Mouse (Mus musculus): ENCODE results near the gene Slc13a4. TPM values are rescaled to one million over a fixed set of nuclear protein-coding genes. Genes with fewer than 3 reads are reported as not detected.

The Slc13a4 gene
- 0.19 and 0.29 TPM in 2 replicates for polyA plus RNA-seq (2014; fragmentation: Nextera tagmentation; extraction: Ambion mirVana)

GRCm38 (mm10) chr6:35308037-35308436 lies at the start of gene Slc13a4:
TSS of gene Slc13a4 (minus strand) at chr6:35308131.
- no peaks in the 10 kb centered on the region for H3K36me3 ChIP-seq (ENCODE audit: control insufficient read depth, insufficient read depth, low read length)
- no peaks in the 10 kb centered on the region for H3K9me3 ChIP-seq (ENCODE audit: control insufficient read depth, low read length)
- H3K4me1 ChIP-seq (ENCODE audit: control insufficient read depth, insufficient read depth, low read length) = no peaks in the 10 kb centered on the region
- H3K4me2 ChIP-seq = no peak within 1 kb of the TSS
- DNase-seq (ENCODE audit: low spot score, missing footprints) (no peak), ATAC-seq (ENCODE audit: low FRiP score) (no peak)
- no peaks in the 10 kb centered on the region for H3K27me3 ChIP-seq (ENCODE audit: control insufficient read depth, insufficient read depth, low read length)
- no peak within 1 kb of the TSS for H3K27ac ChIP-seq (ENCODE audit: low read depth, low read length)
- no peak within 1 kb of the TSS for H3K4me3 ChIP-seq (ENCODE audit: low read depth, low read length)
- H3K9ac ChIP-seq (ENCODE audit: low read length) = no peak within 1 kb of the TSS
- WGBS = 21% methylated on average over 7 of the region's 7 CpGs

- H3K4me3 ChIP-seq (ENCODE audit: low read depth, low read length) = no peak overlapping the region
- no peaks in the 10 kb centered on the region for H3K9me3 ChIP-seq (ENCODE audit: control insufficient read depth, low read length)
- no peak overlapping the region for H3K9ac ChIP-seq (ENCODE audit: low read length)
- no peaks in the 10 kb centered on the region for H3K36me3 ChIP-seq (ENCODE audit: control insufficient read depth, insufficient read depth, low read length)
- H3K4me2 ChIP-seq = no peak overlapping the region
- H3K4me1 ChIP-seq (ENCODE audit: control insufficient read depth, insufficient read depth, low read length) = peaks cover 11% of the 10 kb centered on the region
- no peak overlapping the region for H3K27ac ChIP-seq (ENCODE audit: low read depth, low read length)
- no peak for DNase-seq (ENCODE audit: low spot score, missing footprints)
- no peak for ATAC-seq (ENCODE audit: low FRiP score)
- WGBS = 90% methylated on average over 3 of the region's 3 CpGs
- H3K27me3 ChIP-seq (ENCODE audit: control insufficient read depth, insufficient read depth, low read length) = no peaks in the 10 kb centered on the region
Observed at GRCm38 (mm10) chr6:35355320-35355719, 47.4 kb upstream of the Slc13a4 start.

DNA sequence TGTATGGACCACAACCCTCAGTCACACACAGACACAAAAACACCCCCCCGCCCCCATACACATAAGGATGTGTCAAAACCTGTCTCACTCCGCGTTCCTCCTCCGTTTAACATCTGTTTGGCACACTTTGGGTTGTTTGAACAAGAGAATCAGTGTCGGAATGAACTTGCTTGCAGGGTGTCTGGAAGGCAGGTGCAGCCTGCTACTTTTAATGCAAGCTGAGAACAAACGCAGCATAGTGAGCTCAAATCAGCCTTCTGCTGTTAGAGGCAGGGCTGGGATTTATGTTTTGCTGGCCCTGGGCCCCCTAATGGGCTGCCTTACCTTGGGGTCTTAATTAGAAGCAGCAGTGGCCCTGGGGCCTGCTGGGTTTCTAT lies 46.7 kb upstream of the Slc13a4 start:
- Histone ChIP-seq H3K9ac (ENCODE audit: low read length) (no peak overlapping the region), H3K4me1 (ENCODE audit: control insufficient read depth, insufficient read depth, low read length) (peaks cover 11% of the 10 kb centered on the region), H3K27me3 (ENCODE audit: control insufficient read depth, insufficient read depth, low read length) (no peaks in the 10 kb centered on the region), H3K9me3 (ENCODE audit: control insufficient read depth, low read length) (no peaks in the 10 kb centered on the region), H3K4me3 (ENCODE audit: low read depth, low read length) (no peak overlapping the region), H3K36me3 (ENCODE audit: control insufficient read depth, insufficient read depth, low read length) (no peaks in the 10 kb centered on the region), H3K27ac (ENCODE audit: low read depth, low read length) (no peak overlapping the region), H3K4me2 (peak overlapping the region; percentile 17; the same call in 1 of the 2 replicates)
- 11% methylated on average over 6 of the region's 6 CpGs for WGBS
- peak; percentile 46 for ATAC-seq (ENCODE audit: low FRiP score)
- DNase-seq (ENCODE audit: low spot score, missing footprints) = peak; percentile 93

DNA sequence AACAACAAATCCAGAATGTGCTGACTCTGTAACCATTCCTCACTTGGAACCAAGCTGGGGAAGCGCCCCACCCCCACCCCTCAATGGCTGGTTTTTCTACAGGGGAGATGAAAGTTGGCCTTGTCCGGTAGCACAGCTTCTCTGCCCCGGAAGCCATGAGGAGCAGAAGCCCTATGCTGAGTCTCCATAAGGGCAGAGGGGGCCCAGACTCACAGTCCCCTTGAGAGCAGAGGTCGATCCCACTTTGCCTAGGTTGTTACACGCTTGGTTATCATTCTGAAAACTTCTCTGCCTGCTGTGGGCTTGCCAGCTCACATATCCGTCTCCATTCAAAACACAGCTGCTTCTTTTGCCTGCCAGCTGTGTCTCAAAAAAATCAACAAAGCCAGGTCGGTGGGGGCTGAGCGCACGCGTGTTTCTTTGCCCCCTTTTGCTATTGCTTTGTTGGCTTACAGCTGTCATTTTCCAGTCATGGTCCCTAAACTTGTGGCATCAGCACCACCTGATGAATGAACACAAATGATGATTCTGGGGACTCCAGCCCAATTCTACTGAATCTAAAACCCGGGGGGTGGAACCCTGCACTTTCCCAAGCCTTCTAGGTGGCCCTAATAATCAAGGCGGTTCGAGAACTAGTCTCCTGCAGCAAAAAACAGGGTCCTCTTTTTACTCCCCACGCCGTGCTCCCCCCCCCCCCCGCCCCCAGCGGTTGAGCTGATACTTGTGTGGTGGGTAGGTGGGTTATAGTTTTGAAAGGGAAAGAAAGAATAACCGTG lies 46.1 kb upstream of the Slc13a4 start:
- 0 out of 2 replicates have a peak overlapping the region, but pooled peaks have one; percentile 15 for H3K27ac ChIP-seq (ENCODE audit: low read depth, low read length)

GRCm38 (mm10) chr6:35353416-35353815 lies 45.5 kb upstream of the Slc13a4 start:
- 62% methylated on average over 5 of the region's 5 CpGs for WGBS
- Histone ChIP-seq H3K9me3 (ENCODE audit: control insufficient read depth, low read length) (no peaks in the 10 kb centered on the region), H3K4me1 (ENCODE audit: control insufficient read depth, insufficient read depth, low read length) (peaks cover 11% of the 10 kb centered on the region), H3K27ac (ENCODE audit: low read depth, low read length) (no peak overlapping the region), H3K36me3 (ENCODE audit: control insufficient read depth, insufficient read depth, low read length) (no peaks in the 10 kb centered on the region), H3K9ac (ENCODE audit: low read length) (no peak overlapping the region), H3K4me2 (peak overlapping the region; percentile 17; the same call in 1 of the 2 replicates), H3K4me3 (ENCODE audit: low read depth, low read length) (no peak overlapping the region), H3K27me3 (ENCODE audit: control insufficient read depth, insufficient read depth, low read length) (no peaks in the 10 kb centered on the region)
- ATAC-seq (ENCODE audit: low FRiP score) (peak; percentile 40; the same call in 1 of the 2 replicates), DNase-seq (ENCODE audit: low spot score, missing footprints) (no peak)

More for the DNA sequence above, 46.1 kb upstream of the Slc13a4 start:
- Histone ChIP-seq H3K27me3 (ENCODE audit: control insufficient read depth, insufficient read depth, low read length) (no peaks in the 10 kb centered on the region), H3K4me1 (ENCODE audit: control insufficient read depth, insufficient read depth, low read length) (peaks cover 11% of the 10 kb centered on the region), H3K36me3 (ENCODE audit: control insufficient read depth, insufficient read depth, low read length) (no peaks in the 10 kb centered on the region), H3K4me2 (peak overlapping the region; percentile 17), H3K9me3 (ENCODE audit: control insufficient read depth, low read length) (no peaks in the 10 kb centered on the region), H3K9ac (ENCODE audit: low read length) (no peak overlapping the region), H3K4me3 (ENCODE audit: low read depth, low read length) (no peak overlapping the region)
- ATAC-seq (ENCODE audit: low FRiP score) (peak; percentile 55; the same call in 1 of the 2 replicates), DNase-seq (ENCODE audit: low spot score, missing footprints) (peak; percentile 90)
- WGBS = 12% methylated on average over 17 of the region's 18 CpGs

GRCm38 (mm10) chr6:35352867-35353266 lies 44.9 kb upstream of the Slc13a4 start:
- Histone ChIP-seq H3K36me3 (ENCODE audit: control insufficient read depth, insufficient read depth, low read length) (no peaks in the 10 kb centered on the region), H3K4me3 (ENCODE audit: low read depth, low read length) (no peak overlapping the region), H3K4me2 (no peak overlapping the region), H3K9me3 (ENCODE audit: control insufficient read depth, low read length) (no peaks in the 10 kb centered on the region), H3K9ac (ENCODE audit: low read length) (no peak overlapping the region), H3K4me1 (ENCODE audit: control insufficient read depth, insufficient read depth, low read length) (peaks cover 11% of the 10 kb centered on the region), H3K27ac (ENCODE audit: low read depth, low read length) (no peak overlapping the region), H3K27me3 (ENCODE audit: control insufficient read depth, insufficient read depth, low read length) (no peaks in the 10 kb centered on the region)
- 91% methylated on average over 8 of the region's 8 CpGs for WGBS
- DNase-seq (ENCODE audit: low spot score, missing footprints) (no peak), ATAC-seq (ENCODE audit: low FRiP score) (no peak)

GRCm38 (mm10) chr6:35351826-35352225 lies 43.9 kb upstream of the Slc13a4 start:
- ATAC-seq (ENCODE audit: low FRiP score) (no peak), DNase-seq (ENCODE audit: low spot score, missing footprints) (no peak)
- H3K27ac ChIP-seq (ENCODE audit: low read depth, low read length) = no peak overlapping the region
- H3K9ac ChIP-seq (ENCODE audit: low read length) = no peak overlapping the region
- no peaks in the 10 kb centered on the region for H3K9me3 ChIP-seq (ENCODE audit: control insufficient read depth, low read length)
- H3K4me1 ChIP-seq (ENCODE audit: control insufficient read depth, insufficient read depth, low read length) = peaks cover 11% of the 10 kb centered on the region
- no peaks in the 10 kb centered on the region for H3K27me3 ChIP-seq (ENCODE audit: control insufficient read depth, insufficient read depth, low read length)
- no peak overlapping the region for H3K4me3 ChIP-seq (ENCODE audit: low read depth, low read length)
- no peaks in the 10 kb centered on the region for H3K36me3 ChIP-seq (ENCODE audit: control insufficient read depth, insufficient read depth, low read length)
- H3K4me2 ChIP-seq = no peak overlapping the region
- WGBS = 97% methylated on average over 3 of the region's 3 CpGs

GRCm38 (mm10) chr6:35349784-35350183 lies 41.9 kb upstream of the Slc13a4 start:
- no peak for DNase-seq (ENCODE audit: low spot score, missing footprints)

GRCm38 (mm10) chr6:35338640-35339039 lies 30.7 kb upstream of the Slc13a4 start:
- no peak overlapping the region for H3K9ac ChIP-seq (ENCODE audit: low read length)
- DNase-seq (ENCODE audit: low spot score, missing footprints) (no peak), ATAC-seq (ENCODE audit: low FRiP score) (no peak)
- H3K27me3 ChIP-seq (ENCODE audit: control insufficient read depth, insufficient read depth, low read length) = no peaks in the 10 kb centered on the region
- H3K27ac ChIP-seq (ENCODE audit: low read depth, low read length) = peak overlapping the region; percentile 27; the same call in 1 of the 2 replicates
- 15% methylated on average over 3 of the region's 3 CpGs for WGBS
- H3K9me3 ChIP-seq (ENCODE audit: control insufficient read depth, low read length) = no peaks in the 10 kb centered on the region
- no peak overlapping the region for H3K4me2 ChIP-seq
- no peaks in the 10 kb centered on the region; the same call in 1 of the 2 replicates for H3K4me1 ChIP-seq (ENCODE audit: control insufficient read depth, insufficient read depth, low read length)
- no peaks in the 10 kb centered on the region for H3K36me3 ChIP-seq (ENCODE audit: control insufficient read depth, insufficient read depth, low read length)
- no peak overlapping the region for H3K4me3 ChIP-seq (ENCODE audit: low read depth, low read length)

More at GRCm38 (mm10) chr6:35349784-35350183, 41.9 kb upstream of the Slc13a4 start:
- Histone ChIP-seq H3K36me3 (ENCODE audit: control insufficient read depth, insufficient read depth, low read length) (no peaks in the 10 kb centered on the region), H3K9me3 (ENCODE audit: control insufficient read depth, low read length) (no peaks in the 10 kb centered on the region), H3K27me3 (ENCODE audit: control insufficient read depth, insufficient read depth, low read length) (no peaks in the 10 kb centered on the region), H3K4me1 (ENCODE audit: control insufficient read depth, insufficient read depth, low read length) (peaks cover 10% of the 10 kb centered on the region), H3K9ac (ENCODE audit: low read length) (no peak overlapping the region), H3K4me2 (no peak overlapping the region), H3K4me3 (ENCODE audit: low read depth, low read length) (no peak overlapping the region), H3K27ac (ENCODE audit: low read depth, low read length) (no peak overlapping the region)
- 84% methylated on average over 7 of the region's 7 CpGs for WGBS
- no peak for ATAC-seq (ENCODE audit: low FRiP score)

Data from midbrain, embryonic 11.5 days (tissue).